Mouse (Mus musculus): Measurements from ENCODE around the gene Gm10490. TPM values are rescaled to one million over a fixed set of nuclear protein-coding genes. Genes with fewer than 3 reads are reported as not detected.
A peak's percentile ranks its signal among the peaks of the same experiment; 100 is the strongest.

The Gm10490 gene
- polyA plus RNA-seq, 1 experiment from 2014 or later: not detected

GRCm38 (mm10) chrX:7919601-7920383 lies 10.4 kb downstream of the Gm10490 start, which contains the start of gene Pcsk1n:
Gene Pcsk1n, plus strand, starts transcription at chrX:7919822.
- no peak within 1 kb of the TSS for H3K9ac ChIP-seq (replicated peaks; ENCODE audit: low read length)
- peaks cover 56% of the 10 kb centered on the region for H3K27me3 ChIP-seq (ENCODE audit: insufficient read depth, low read length)
- no peak within 1 kb of the TSS for H3K27ac ChIP-seq (ENCODE audit: low read length)
- ATAC-seq (ENCODE audit: low FRiP score, low TSS enrichment): peak; percentile 66; the same call in 1 of the 2 replicates
- H3K9me3 ChIP-seq (ENCODE audit: low read length): no peaks in the 10 kb centered on the region
- peak within 1 kb of the TSS; percentile 21 for H3K4me3 ChIP-seq (ENCODE audit: low read length)
- no peaks in the 10 kb centered on the region for H3K36me3 ChIP-seq (ENCODE audit: insufficient read depth, low read length)
- WGBS: 23% methylated on average over 36 of the region's 40 CpGs
- peak within 1 kb of the TSS; percentile 40 for H3K4me2 ChIP-seq (replicated peaks; ENCODE audit: low read depth, low read length)
- H3K4me1 ChIP-seq (ENCODE audit: insufficient read depth, low read length): no peaks in the 10 kb centered on the region

GRCm38 (mm10) chrX:7922032-7922431 lies 12.7 kb downstream of the Gm10490 start:
- WGBS: 11% methylated on average over 47 of the region's 48 CpGs
- peak overlapping the region; percentile 27 for H3K4me3 ChIP-seq (ENCODE audit: low read length)
- no peaks in the 10 kb centered on the region for H3K9me3 ChIP-seq (ENCODE audit: low read length)
- H3K9ac ChIP-seq (replicated peaks; ENCODE audit: low read length): no peak overlapping the region
- H3K4me1 ChIP-seq (ENCODE audit: insufficient read depth, low read length): no peaks in the 10 kb centered on the region
- no peak overlapping the region for H3K27ac ChIP-seq (ENCODE audit: low read length)
- ATAC-seq (ENCODE audit: low FRiP score, low TSS enrichment): 0 out of 2 replicates have a peak, but pooled peaks have one; percentile 42
- peaks cover 69% of the 10 kb centered on the region for H3K27me3 ChIP-seq (ENCODE audit: insufficient read depth, low read length)
- H3K36me3 ChIP-seq (ENCODE audit: insufficient read depth, low read length): no peaks in the 10 kb centered on the region
- H3K4me2 ChIP-seq (replicated peaks; ENCODE audit: low read depth, low read length): peak overlapping the region; percentile 42

GRCm38 (mm10) chrX:7926266-7926665 lies 16.9 kb downstream of the Gm10490 start:
- Histone ChIP-seq H3K4me1 (ENCODE audit: insufficient read depth, low read length) (no peaks in the 10 kb centered on the region), H3K4me2 (replicated peaks; ENCODE audit: low read depth, low read length) (no peak overlapping the region), H3K9me3 (ENCODE audit: low read length) (no peaks in the 10 kb centered on the region), H3K27me3 (ENCODE audit: insufficient read depth, low read length) (peaks cover 58% of the 10 kb centered on the region), H3K27ac (ENCODE audit: low read length) (no peak overlapping the region), H3K36me3 (ENCODE audit: insufficient read depth, low read length) (peaks cover 5% of the 10 kb centered on the region; the same call in 1 of the 2 replicates), H3K4me3 (ENCODE audit: low read length) (no peak overlapping the region), H3K9ac (replicated peaks; ENCODE audit: low read length) (no peak overlapping the region)
- no peak for ATAC-seq (ENCODE audit: low FRiP score, low TSS enrichment)
- WGBS: 77% methylated on average over 6 of the region's 6 CpGs

- WGBS: 27% methylated on average over 10 of the region's 10 CpGs
Measured at GRCm38 (mm10) chrX:7927116-7927515, 17.8 kb downstream of the Gm10490 start.

GRCm38 (mm10) chrX:7928270-7928790 lies 19.0 kb downstream of the Gm10490 start, which contains the start of gene Eras:
Gene Eras, minus strand, starts transcription at chrX:7928607.
- no peak within 1 kb of the TSS for H3K4me3 ChIP-seq (ENCODE audit: low read length)
- ATAC-seq (ENCODE audit: low FRiP score, low TSS enrichment): 0 out of 2 replicates have a peak, but pooled peaks have one; percentile 31
- 0 out of 2 replicates have a peak within 1 kb of the TSS, but pooled peaks have one; percentile 1 for H3K4me2 ChIP-seq (replicated peaks; ENCODE audit: low read depth, low read length)
- H3K36me3 ChIP-seq (ENCODE audit: insufficient read depth, low read length): peaks cover 15% of the 10 kb centered on the region; the same call in 1 of the 2 replicates
- no peak within 1 kb of the TSS for H3K9ac ChIP-seq (replicated peaks; ENCODE audit: low read length)
- H3K9me3 ChIP-seq (ENCODE audit: low read length): no peaks in the 10 kb centered on the region
- 29% methylated on average over 18 of the region's 19 CpGs for WGBS
- peaks cover 38% of the 10 kb centered on the region for H3K27me3 ChIP-seq (ENCODE audit: insufficient read depth, low read length)
- H3K4me1 ChIP-seq (ENCODE audit: insufficient read depth, low read length): no peaks in the 10 kb centered on the region
- no peak within 1 kb of the TSS for H3K27ac ChIP-seq (ENCODE audit: low read length)

More at GRCm38 (mm10) chrX:7927116-7927515, 17.8 kb downstream of the Gm10490 start:
- no peak for ATAC-seq (ENCODE audit: low FRiP score, low TSS enrichment)
- 0 out of 2 replicates have a peak overlapping the region, but pooled peaks have one; percentile 1 for H3K4me2 ChIP-seq (replicated peaks; ENCODE audit: low read depth, low read length)
- H3K36me3 ChIP-seq (ENCODE audit: insufficient read depth, low read length): peaks cover 14% of the 10 kb centered on the region; the same call in 1 of the 2 replicates
- H3K27me3 ChIP-seq (ENCODE audit: insufficient read depth, low read length): peaks cover 49% of the 10 kb centered on the region
- no peak overlapping the region for H3K4me3 ChIP-seq (ENCODE audit: low read length)
- H3K9me3 ChIP-seq (ENCODE audit: low read length): no peaks in the 10 kb centered on the region
- no peaks in the 10 kb centered on the region for H3K4me1 ChIP-seq (ENCODE audit: insufficient read depth, low read length)
- H3K9ac ChIP-seq (replicated peaks; ENCODE audit: low read length): no peak overlapping the region
- no peak overlapping the region for H3K27ac ChIP-seq (ENCODE audit: low read length)

DNA sequence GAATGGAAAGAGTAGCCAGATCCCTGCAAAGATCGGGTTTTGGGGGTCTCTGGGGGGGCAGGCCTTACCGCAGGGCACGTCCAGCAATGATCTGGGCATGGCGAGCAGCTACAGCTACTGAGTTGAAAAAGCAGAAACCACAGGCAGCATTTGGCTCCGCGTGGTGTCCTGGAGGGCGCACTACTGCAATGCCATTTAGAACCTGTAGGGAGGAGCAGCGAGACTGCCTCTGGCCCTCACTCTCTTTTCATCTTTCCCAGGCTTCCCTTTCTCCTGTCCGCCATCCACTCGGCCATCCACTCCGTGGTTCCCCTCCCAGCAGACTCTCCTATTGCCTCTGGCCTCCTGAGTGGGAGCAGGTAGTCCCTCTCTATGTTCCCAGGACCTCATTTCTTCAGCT lies 27.5 kb downstream of the Gm10490 start:
- ATAC-seq (ENCODE audit: low FRiP score, low TSS enrichment): no peak
- Histone ChIP-seq H3K4me1 (ENCODE audit: insufficient read depth, low read length) (no peaks in the 10 kb centered on the region), H3K9me3 (ENCODE audit: low read length) (no peaks in the 10 kb centered on the region), H3K36me3 (ENCODE audit: insufficient read depth, low read length) (peaks cover 26% of the 10 kb centered on the region), H3K9ac (replicated peaks; ENCODE audit: low read length) (no peak overlapping the region), H3K4me3 (ENCODE audit: low read length) (no peak overlapping the region), H3K27ac (ENCODE audit: low read length) (no peak overlapping the region), H3K27me3 (ENCODE audit: insufficient read depth, low read length) (no peaks in the 10 kb centered on the region), H3K4me2 (replicated peaks; ENCODE audit: low read depth, low read length) (no peak overlapping the region)
- 37% methylated on average over 10 of the region's 11 CpGs for WGBS

GRCm38 (mm10) chrX:7937667-7938066 lies 28.3 kb downstream of the Gm10490 start:
- H3K4me1 ChIP-seq (ENCODE audit: insufficient read depth, low read length): no peaks in the 10 kb centered on the region
- H3K27me3 ChIP-seq (ENCODE audit: insufficient read depth, low read length): no peaks in the 10 kb centered on the region
- no peak for ATAC-seq (ENCODE audit: low FRiP score, low TSS enrichment)
- H3K4me2 ChIP-seq (replicated peaks; ENCODE audit: low read depth, low read length): no peak overlapping the region
- H3K9ac ChIP-seq (replicated peaks; ENCODE audit: low read length): no peak overlapping the region
- H3K27ac ChIP-seq (ENCODE audit: low read length): no peak overlapping the region
- H3K9me3 ChIP-seq (ENCODE audit: low read length): no peaks in the 10 kb centered on the region
- H3K4me3 ChIP-seq (ENCODE audit: low read length): no peak overlapping the region
- WGBS: 93% methylated on average over 6 of the region's 6 CpGs
- peaks cover 22% of the 10 kb centered on the region for H3K36me3 ChIP-seq (ENCODE audit: insufficient read depth, low read length)

DNA sequence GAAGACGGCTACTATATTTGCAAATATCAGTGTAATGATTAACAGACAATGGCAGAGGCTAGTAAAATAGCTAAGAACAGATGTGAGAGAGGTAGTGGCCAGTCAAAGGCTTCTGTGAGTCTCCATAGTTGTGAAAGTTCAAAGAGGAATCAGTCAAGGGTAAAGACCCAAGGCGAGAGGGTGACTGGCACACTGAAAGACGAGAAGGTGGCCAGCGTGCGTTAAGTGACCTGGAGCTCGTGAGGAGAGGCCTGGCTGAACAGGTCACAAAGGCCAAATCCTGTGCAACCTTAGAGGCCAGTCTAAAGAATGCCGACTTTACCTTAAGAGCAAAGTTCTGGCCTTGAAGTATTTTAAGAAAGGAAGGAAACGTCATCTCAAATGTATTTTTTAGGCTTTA lies 36.3 kb downstream of the Gm10490 start:
- no peak overlapping the region for H3K27ac ChIP-seq (ENCODE audit: low read length)
- H3K27me3 ChIP-seq (ENCODE audit: insufficient read depth, low read length): no peaks in the 10 kb centered on the region
- H3K4me2 ChIP-seq (replicated peaks; ENCODE audit: low read depth, low read length): no peak overlapping the region; the same call in 1 of the 2 replicates
- H3K4me3 ChIP-seq (ENCODE audit: low read length): no peak overlapping the region
- ATAC-seq (ENCODE audit: low FRiP score, low TSS enrichment): no peak
- WGBS: 50% methylated on average over 8 of the region's 8 CpGs
- H3K9me3 ChIP-seq (ENCODE audit: low read length): no peaks in the 10 kb centered on the region
- H3K4me1 ChIP-seq (ENCODE audit: insufficient read depth, low read length): no peaks in the 10 kb centered on the region; the same call in 1 of the 2 replicates
- H3K9ac ChIP-seq (replicated peaks; ENCODE audit: low read length): no peak overlapping the region
- 0 out of 2 replicates have a peak, but pooled peaks cover 2% of the 10 kb centered on the region for H3K36me3 ChIP-seq (ENCODE audit: insufficient read depth, low read length)

DNA sequence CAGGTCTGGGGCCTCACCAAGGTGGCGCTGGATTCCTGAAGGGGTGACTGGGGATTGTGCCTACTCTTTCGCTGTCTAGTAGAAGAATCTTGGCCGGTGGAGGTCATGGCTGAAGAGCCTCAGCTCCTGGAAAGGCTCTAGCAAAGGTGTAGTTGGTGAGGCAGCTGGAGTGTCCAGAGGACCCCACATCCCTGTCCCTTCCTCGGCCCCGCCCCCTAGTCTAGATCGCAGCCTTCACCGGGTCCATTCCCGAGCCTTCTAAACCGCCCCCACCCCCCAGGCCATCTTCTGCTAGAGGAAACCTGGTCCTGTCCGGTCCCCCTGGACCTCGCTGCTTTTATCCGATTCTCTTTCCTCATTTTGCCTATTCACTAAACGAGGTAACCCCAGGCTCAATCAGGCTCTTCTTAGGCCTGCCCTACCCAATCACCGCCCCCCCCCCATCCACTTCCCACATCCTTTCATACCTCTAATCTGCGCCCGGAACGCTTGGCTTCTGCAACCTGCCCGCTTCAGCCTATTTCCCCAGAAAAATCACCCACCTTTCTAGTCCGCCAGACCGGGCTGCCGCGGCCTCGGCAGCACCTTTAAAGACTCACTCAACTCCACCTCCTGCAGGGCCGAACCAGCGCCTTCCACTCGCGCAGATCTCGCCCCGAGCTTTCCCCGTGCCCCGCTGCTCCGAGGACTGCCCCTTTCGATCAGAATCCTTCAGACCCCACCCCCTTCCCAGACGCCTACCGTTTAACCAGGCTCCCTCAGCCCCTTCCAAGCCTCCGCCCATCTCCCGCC lies 38.0 kb downstream of the Gm10490 start, which contains the start of gene Hdac6:
Hdac6 (minus strand) TSS at position 782 of the 792 bp plus-strand sequence.
- ATAC-seq (ENCODE audit: low FRiP score, low TSS enrichment): peak; percentile 52
- Histone ChIP-seq H3K36me3 (ENCODE audit: insufficient read depth, low read length) (no peaks in the 10 kb centered on the region), H3K27ac (ENCODE audit: low read length) (peak within 1 kb of the TSS; percentile 58), H3K9me3 (ENCODE audit: low read length) (no peaks in the 10 kb centered on the region), H3K4me3 (ENCODE audit: low read length) (peak within 1 kb of the TSS; percentile 58), H3K4me1 (ENCODE audit: insufficient read depth, low read length) (no peaks in the 10 kb centered on the region; the same call in 1 of the 2 replicates), H3K9ac (replicated peaks; ENCODE audit: low read length) (peak within 1 kb of the TSS; percentile 66), H3K27me3 (ENCODE audit: insufficient read depth, low read length) (no peaks in the 10 kb centered on the region), H3K4me2 (replicated peaks; ENCODE audit: low read depth, low read length) (peak within 1 kb of the TSS; percentile 55)
- WGBS: 21% methylated on average over 37 of the region's 37 CpGs
